Mouse (Mus musculus) embryonic fibroblast, embryonic 13.5 days (primary cell): ENCODE measurements around the gene Gm45717.

ENCODE experiments used
- CTCF ChIP-seq: IDR thresholded peaks from 2 replicates; pipeline ENCODE4 v1.5.1; 2011; ENCODE audit warnings: mild to moderate bottlenecking, control low read depth, low read length, moderate library complexity, borderline replicate concordance; ENCODE audit not compliant: insufficient read depth
- POLR2A ChIP-seq: IDR thresholded peaks from 2 replicates; pipeline ENCODE4 v1.6.1; 2011; ENCODE audit warnings: low read depth, mild to moderate bottlenecking, control low read depth, low read length, moderate library complexity

DNA sequence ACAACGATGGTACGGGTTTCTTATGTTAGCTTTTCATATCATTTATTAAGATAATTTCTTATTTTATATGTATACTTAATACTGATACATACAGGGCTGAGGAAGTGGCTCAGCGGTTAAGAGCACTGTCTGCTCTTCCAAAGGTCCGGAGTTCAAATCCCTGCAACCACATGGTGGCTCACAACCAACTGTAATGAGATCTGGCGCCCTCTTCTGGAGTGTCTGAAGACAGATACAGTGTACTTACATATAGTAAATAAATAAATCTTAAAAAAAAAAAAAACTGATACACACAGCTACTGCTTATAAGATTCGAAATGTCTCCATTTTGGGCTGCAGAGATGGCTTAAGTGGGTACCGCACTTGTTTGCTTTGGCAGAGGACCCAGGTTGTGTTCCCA is 48.0 kb downstream of the Gm45717 start:
- TF ChIP-seq POLR2A: no peak
- TF ChIP-seq CTCF: no peak
